Mouse (Mus musculus) intestine, embryonic 14.5 days (tissue): ENCODE measurements at regions not wholly inside any gene's neighbourhood (a gene's known extent, or its start where the extent isn't known, plus 50 kb on each side); places are given as distances from the start of the nearest gene placed in this dataset.

Experiments used
- ATAC-seq: fragments of 200-750 bp; cut with Nextera tagmentation; replicated peaks from 2 replicates; pipeline ENCODE4 v1.8.0; 2017; ENCODE audit warnings: low read depth, moderate number of reproducible peaks, moderate TSS enrichment, moderate library complexity; ENCODE audit not compliant: low FRiP score, low TSS enrichment
- DNase-seq: peaks from one replicate; pipeline ENCODE4 v3.0.0-alpha.2; 2018; ENCODE audit warnings: low spot score
- H3K27ac ChIP-seq: fragments of 300-500 bp; sonication (generic); 2 replicates; pipeline ENCODE4 v1.5.1; 2014; ENCODE audit warnings: low read depth, mild to moderate bottlenecking, control low read depth
- H3K27me3 ChIP-seq: fragments of 300-500 bp; sonication (generic); replicated peaks from 2 replicates; pipeline ENCODE4 v1.6.1; 2014; ENCODE audit warnings: low read length, control low read depth; ENCODE audit not compliant: control insufficient read depth, insufficient read depth
- H3K36me3 ChIP-seq: fragments of 300-500 bp; sonication (generic); 2 replicates; pipeline ENCODE4 v1.6.1; 2014; ENCODE audit warnings: low read length, control low read depth; ENCODE audit not compliant: control insufficient read depth, insufficient read depth
- H3K4me1 ChIP-seq: fragments of 300-500 bp; sonication (generic); replicated peaks from 2 replicates; pipeline ENCODE4 v1.6.1; 2014; ENCODE audit warnings: low read length, control low read depth, mixed read lengths; ENCODE audit not compliant: control insufficient read depth, insufficient read depth
- H3K4me2 ChIP-seq: fragments of 300-500 bp; sonication (generic); 2 replicates; pipeline ENCODE4 v1.6.1; 2014; ENCODE audit warnings: low read length
- H3K4me3 ChIP-seq: fragments of 300-500 bp; sonication (generic); 2 replicates; pipeline ENCODE4 v1.5.1; 2014; ENCODE audit warnings: low read depth, low read length, control low read depth, mixed read lengths
- H3K9ac ChIP-seq: fragments of 300-500 bp; sonication (generic); 2 replicates; pipeline ENCODE4 v1.6.1; 2014; ENCODE audit warnings: mild to moderate bottlenecking, low read length
- H3K9me3 ChIP-seq: fragments of 300-500 bp; sonication (generic); 2 replicates; pipeline ENCODE4 v1.6.1; 2016; ENCODE audit warnings: low read length, control low read depth; ENCODE audit not compliant: control insufficient read depth
- WGBS: fragments of 180-500 bp; shearing (Covaris S2); extraction: QIAGEN DNeasy Blood & Tissue Kit; methylation state at CpG from one replicate; pipeline ENCODE4 v1.1.7; 2014; 5-methylcytosine and 5-hydroxymethylcytosine counted together

DNA sequence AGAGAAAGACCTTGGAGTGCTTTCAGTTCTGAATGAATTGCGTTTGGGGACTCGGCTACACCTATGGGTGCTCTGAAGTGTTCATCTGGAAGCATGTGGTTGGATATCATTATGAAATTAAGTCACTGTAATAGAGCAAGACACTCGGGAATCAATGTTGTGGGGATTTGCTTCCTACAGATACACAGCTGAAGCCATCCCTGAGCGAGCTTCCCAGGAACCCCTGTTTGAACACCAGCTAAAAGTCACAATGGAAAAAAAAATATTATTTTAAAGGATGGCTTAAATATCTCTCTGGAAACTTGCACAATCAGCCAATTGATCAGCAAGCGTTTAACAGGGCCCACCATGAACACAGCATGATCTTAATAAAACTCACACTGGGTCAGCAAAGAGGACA is 293.0 kb upstream of the Ppargc1a start:
- no peak overlapping the region for H3K4me2 ChIP-seq
- DNase-seq = no peak
- H3K27ac ChIP-seq = no peak overlapping the region
- no peaks in the 10 kb centered on the region for H3K27me3 ChIP-seq
- H3K36me3 ChIP-seq = no peaks in the 10 kb centered on the region
- no peaks in the 10 kb centered on the region for H3K9me3 ChIP-seq
- ATAC-seq = no peak
- no peak overlapping the region for H3K9ac ChIP-seq
- WGBS = 89% methylated on average over 5 of the region's 5 CpGs
- H3K4me3 ChIP-seq = no peak overlapping the region
- no peaks in the 10 kb centered on the region for H3K4me1 ChIP-seq

DNA sequence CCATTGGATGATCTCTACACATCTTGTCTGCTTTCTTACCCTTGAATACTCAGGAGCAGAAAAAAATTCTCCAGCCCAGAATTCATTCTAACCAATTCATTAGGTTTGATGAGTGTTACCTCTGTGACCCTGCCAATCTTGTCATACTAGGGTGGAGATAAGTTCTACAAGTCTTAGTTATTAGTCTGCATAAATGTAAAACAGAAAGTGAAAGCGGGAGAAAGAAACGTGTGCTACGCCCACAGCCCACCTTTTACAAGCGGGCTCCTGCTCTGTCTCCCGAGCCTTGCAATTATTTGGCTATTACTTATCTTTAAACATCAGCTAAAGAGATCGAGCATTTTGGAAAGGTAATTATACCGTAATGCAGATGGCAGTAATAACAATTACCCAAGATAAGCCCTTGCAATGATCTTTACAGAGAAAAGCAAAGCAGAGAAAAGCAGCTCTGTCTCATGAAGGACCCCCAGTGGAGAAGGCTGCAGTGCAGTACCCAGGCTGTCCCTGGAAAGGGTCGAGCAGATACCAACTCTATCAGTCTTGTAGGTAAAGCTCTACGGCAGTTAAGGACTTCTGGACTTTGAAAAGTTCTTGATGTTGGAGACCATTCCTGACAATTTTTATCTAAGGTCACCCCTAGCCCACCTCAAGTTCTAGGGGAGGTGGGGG is 286.1 kb upstream of the Ppargc1a start:
- Histone ChIP-seq H3K4me2 (peak overlapping the region; percentile 25; the same call in 1 of the 2 replicates), H3K36me3 (no peaks in the 10 kb centered on the region), H3K4me1 (no peaks in the 10 kb centered on the region), H3K9me3 (no peaks in the 10 kb centered on the region), H3K27me3 (no peaks in the 10 kb centered on the region), H3K27ac (no peak overlapping the region), H3K4me3 (no peak overlapping the region), H3K9ac (no peak overlapping the region)
- no peak for DNase-seq
- 55% methylated on average over 9 of the region's 9 CpGs for WGBS
- ATAC-seq = no peak

DNA sequence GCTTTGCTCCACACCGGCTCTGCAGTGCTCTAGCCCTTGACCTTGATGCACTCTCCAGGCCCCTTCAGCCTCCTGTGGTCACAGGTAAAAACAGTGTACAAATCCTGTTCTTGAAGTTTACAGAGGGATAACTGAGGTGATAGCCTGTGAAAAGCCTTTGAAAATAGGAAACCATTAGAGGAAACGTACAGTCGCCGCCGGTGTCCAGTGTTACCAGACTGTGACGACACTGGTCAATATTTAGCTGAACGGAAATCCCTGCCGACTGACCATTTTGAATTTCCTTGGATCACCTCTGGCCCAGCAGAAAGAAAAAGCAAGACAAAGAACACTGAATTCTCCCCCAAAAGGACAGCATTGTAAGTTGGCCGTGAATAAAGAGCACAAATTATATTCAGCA is 282.6 kb upstream of the Ppargc1a start:
- no peak overlapping the region for H3K27ac ChIP-seq
- no peaks in the 10 kb centered on the region for H3K36me3 ChIP-seq
- DNase-seq (no peak), ATAC-seq (no peak)
- H3K9me3 ChIP-seq = no peaks in the 10 kb centered on the region
- H3K4me2 ChIP-seq = no peak overlapping the region
- H3K9ac ChIP-seq = no peak overlapping the region
- H3K27me3 ChIP-seq = no peaks in the 10 kb centered on the region
- H3K4me3 ChIP-seq = no peak overlapping the region
- H3K4me1 ChIP-seq = no peaks in the 10 kb centered on the region
- WGBS = 79% methylated on average over 9 of the region's 9 CpGs

DNA sequence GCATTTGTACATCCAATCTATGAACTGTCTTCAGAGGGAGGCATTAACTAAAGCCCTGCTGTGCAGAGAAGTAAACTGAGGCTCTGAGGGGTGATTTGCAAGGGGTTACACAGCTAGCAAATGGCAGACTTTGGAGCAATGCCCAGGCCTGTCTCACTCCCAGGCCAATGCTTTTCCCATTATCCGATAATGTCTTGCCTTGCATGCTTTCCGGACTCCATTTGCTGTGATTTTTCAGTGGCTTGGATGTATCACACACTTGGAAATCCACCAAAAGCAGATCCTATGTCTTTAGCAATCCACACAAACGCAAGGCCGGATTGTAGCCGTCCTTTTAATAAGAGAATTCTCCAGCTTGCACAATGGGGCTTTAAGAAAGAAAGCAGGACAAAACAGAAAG is 281.7 kb upstream of the Ppargc1a start:
- Histone ChIP-seq H3K27ac (no peak overlapping the region), H3K36me3 (no peaks in the 10 kb centered on the region), H3K4me1 (no peaks in the 10 kb centered on the region), H3K9ac (no peak overlapping the region), H3K4me2 (no peak overlapping the region), H3K9me3 (no peaks in the 10 kb centered on the region), H3K27me3 (no peaks in the 10 kb centered on the region), H3K4me3 (no peak overlapping the region)
- 82% methylated on average over 5 of the region's 5 CpGs for WGBS
- DNase-seq (no peak), ATAC-seq (no peak)

DNA sequence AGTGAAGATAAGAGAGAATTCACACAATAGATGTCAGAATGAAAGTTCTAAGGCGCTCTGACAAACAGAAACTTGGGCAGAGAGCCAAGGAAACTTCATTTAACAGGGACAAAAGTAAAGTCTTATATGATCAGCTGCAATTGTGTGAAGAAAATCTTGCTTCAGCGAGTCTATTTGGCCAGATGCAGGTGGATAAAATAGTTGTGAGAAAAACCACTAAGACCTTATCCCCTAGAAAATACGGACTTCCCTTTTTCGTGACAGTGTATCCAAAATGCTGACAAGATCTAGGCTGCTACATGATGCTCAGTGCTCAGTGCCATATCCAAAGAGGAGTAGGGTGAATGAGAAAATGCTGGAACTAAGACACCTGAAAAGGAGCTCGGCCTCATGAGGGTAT is 274.7 kb upstream of the Ppargc1a start:
- Histone ChIP-seq H3K4me3 (no peak overlapping the region), H3K9ac (no peak overlapping the region), H3K9me3 (no peaks in the 10 kb centered on the region), H3K4me1 (no peaks in the 10 kb centered on the region), H3K4me2 (no peak overlapping the region), H3K36me3 (no peaks in the 10 kb centered on the region), H3K27ac (no peak overlapping the region), H3K27me3 (no peaks in the 10 kb centered on the region)
- ATAC-seq = no peak
- DNase-seq = no peak
- WGBS = 87% methylated on average over 5 of the region's 5 CpGs

DNA sequence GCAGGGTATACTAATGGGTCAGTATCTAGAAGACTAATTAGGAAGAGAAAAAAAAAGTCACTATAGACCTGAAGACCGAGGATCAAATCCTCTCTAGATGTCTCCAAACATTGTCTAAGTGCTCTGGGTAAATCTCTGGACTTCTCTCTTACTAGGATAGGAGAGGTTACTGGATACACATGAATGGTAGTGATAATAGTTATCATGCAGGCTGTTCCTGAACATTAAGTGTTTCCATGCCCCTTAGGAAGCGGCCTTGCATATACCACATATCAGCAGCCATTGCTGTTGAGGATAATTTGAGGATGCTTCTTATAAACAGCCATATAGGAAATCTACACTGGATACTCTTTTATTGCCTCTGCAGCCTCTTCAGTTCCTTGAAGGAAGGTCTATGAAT is 274.2 kb upstream of the Ppargc1a start:
- ATAC-seq (no peak), DNase-seq (no peak)
- no peak overlapping the region for H3K9ac ChIP-seq
- no peaks in the 10 kb centered on the region for H3K4me1 ChIP-seq
- WGBS = 86% methylated on average over 2 of the region's 2 CpGs
- no peaks in the 10 kb centered on the region for H3K36me3 ChIP-seq
- no peak overlapping the region for H3K27ac ChIP-seq
- no peak overlapping the region for H3K4me3 ChIP-seq
- H3K27me3 ChIP-seq = no peaks in the 10 kb centered on the region
- H3K4me2 ChIP-seq = no peak overlapping the region
- H3K9me3 ChIP-seq = no peaks in the 10 kb centered on the region

DNA sequence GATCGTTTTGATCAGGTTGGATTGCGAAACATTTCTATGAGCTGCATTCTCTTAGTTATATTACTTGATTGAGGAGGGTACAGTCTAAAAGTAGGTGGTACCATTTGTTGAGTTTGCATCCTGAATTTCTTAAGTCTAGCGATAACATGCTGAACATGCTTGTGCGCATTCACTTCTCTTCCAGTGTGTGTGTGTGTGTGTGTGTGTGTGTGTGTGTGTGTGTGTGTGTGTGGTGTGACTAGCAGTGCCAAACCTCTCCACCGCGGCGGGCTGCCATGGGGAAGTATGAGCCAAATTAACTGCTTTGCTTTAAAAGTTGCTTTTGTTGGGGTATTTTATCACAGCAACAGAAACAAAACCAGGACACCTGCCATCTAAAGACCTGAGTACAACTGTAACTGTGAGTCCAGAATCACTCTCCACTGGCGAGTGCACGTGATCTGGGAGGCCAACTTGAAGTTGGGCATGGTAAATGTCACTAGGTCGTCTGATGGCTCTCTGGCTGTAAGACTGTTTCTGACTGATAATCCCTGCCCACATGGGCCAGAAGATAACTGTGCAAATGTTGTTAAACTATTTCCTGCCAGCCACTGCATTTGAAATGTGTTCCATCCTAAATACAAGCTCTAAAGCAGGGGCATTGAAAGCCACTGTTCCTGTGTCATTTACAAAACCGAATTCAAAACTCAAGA is 273.3 kb upstream of the Ppargc1a start:
- H3K9me3 ChIP-seq = no peaks in the 10 kb centered on the region
- 76% methylated on average over 11 of the region's 11 CpGs for WGBS
- no peak overlapping the region for H3K9ac ChIP-seq
- ATAC-seq (no peak), DNase-seq (no peak)
- no peak overlapping the region for H3K4me2 ChIP-seq
- no peaks in the 10 kb centered on the region for H3K27me3 ChIP-seq
- no peaks in the 10 kb centered on the region for H3K4me1 ChIP-seq
- no peak overlapping the region for H3K4me3 ChIP-seq
- H3K27ac ChIP-seq = no peak overlapping the region
- H3K36me3 ChIP-seq = no peaks in the 10 kb centered on the region

DNA sequence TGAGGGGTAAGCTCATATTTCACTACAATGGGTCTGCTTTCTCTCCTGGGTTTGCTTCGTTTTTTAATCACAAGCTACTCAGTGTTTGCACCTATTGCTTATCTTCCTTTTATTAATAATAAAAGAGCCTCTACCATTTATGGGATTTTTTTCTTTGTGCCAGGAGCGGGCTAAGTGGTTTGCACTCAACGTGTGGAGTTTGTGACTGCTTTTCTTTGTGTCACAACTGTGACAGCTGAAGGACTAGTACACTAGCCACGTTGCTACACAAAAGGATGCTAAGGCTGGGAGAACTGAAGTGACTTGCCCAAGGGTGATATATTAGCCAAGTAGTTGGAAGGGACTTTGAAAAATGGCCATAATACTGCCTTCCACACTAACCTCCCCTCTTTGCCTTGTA is 271.8 kb upstream of the Ppargc1a start:
- no peak overlapping the region for H3K9ac ChIP-seq
- ATAC-seq (no peak), DNase-seq (no peak)
- no peaks in the 10 kb centered on the region for H3K36me3 ChIP-seq
- H3K4me2 ChIP-seq = no peak overlapping the region
- no peaks in the 10 kb centered on the region for H3K4me1 ChIP-seq
- H3K4me3 ChIP-seq = no peak overlapping the region
- no peak overlapping the region for H3K27ac ChIP-seq
- H3K9me3 ChIP-seq = no peaks in the 10 kb centered on the region
- 63% methylated on average over 4 of the region's 4 CpGs for WGBS
- no peaks in the 10 kb centered on the region for H3K27me3 ChIP-seq

DNA sequence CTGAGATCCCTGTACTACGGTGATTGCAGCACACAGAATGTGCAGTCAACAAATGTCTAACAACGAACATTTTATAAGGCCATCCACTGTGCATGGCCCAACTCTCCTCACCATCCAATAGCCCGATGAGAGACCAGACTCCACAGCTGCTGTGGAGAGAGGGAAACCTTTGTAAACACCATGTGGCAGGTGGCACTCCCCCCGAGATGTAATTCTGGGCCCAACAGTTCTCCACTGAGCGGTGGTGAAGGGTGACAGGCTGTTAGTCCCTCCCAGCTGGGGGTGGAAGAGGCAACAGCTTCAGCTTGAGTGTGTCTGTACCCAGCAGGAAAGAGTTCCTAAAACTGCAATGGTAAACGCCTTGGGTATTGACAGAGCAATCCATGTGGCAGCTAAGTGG is 263.0 kb upstream of the Ppargc1a start:
- DNase-seq = no peak
- no peak overlapping the region for H3K4me2 ChIP-seq
- no peak overlapping the region for H3K4me3 ChIP-seq
- H3K9ac ChIP-seq = no peak overlapping the region
- no peak overlapping the region for H3K27ac ChIP-seq
- no peaks in the 10 kb centered on the region for H3K4me1 ChIP-seq
- WGBS = 60% methylated on average over 6 of the region's 6 CpGs
- no peaks in the 10 kb centered on the region for H3K9me3 ChIP-seq
- no peaks in the 10 kb centered on the region for H3K27me3 ChIP-seq
- H3K36me3 ChIP-seq = no peaks in the 10 kb centered on the region
- no peak for ATAC-seq
